Comparison of ENCODE assay signal across 22 mouse cellular contexts in the genomic region with DNA sequence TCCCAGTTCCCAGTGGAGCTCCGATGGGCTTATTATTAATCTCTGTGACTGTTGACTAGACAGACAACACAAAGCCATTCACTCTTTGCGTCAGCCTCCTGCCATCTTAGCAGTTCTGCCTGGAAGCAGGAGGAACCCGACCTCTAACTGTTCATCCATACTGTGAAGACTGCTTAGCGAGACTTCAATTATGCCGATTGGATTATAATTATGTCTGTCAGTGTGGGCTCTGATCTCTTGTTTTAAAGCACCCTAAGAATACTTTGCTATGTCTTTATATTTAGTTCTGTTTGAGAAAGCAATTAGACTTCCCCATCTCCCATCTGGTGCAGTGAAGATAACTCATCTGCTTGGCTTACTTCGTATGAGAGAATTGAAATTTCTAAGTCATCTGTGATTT. TPM values are rescaled to one million over a fixed set of nuclear protein-coding genes. Genes with fewer than 3 reads are reported as not detected.
DNase-seq lines count a peak whose midpoint lies in the region; ATAC-seq lines count a peak whose summit lies in the region.
"Had no signal": no experiment of that assay in that cellular context is flagged by ENCODE, and none has a peak within 500 bp of the region (broad histone marks: within the 10 kb centered on the region; RNA-seq: fewer than 3 reads in every experiment).

No protein-coding gene starts in this region.

- H3K9me3 ChIP-seq in hindbrain, embryonic 14.5 days (ENCODE audit: control insufficient read depth, low read length), result no peaks in the 10 kb centered on the region
- no peaks in the 10 kb centered on the region for H3K9me3 ChIP-seq in hindbrain, embryonic 11.5 days (ENCODE audit: control insufficient read depth, low read length)
- no peaks in the 10 kb centered on the region for H3K9me3 ChIP-seq in neural tube, embryonic 13.5 days
- H3K9me3 ChIP-seq in midbrain, embryonic 13.5 days, result no peaks in the 10 kb centered on the region
- H3K9me3 ChIP-seq: embryonic facial prominence, embryonic 15.5 days; heart, embryonic 12.5 days; kidney, embryonic 15.5 days; lung, embryonic 15.5 days had no signal

- H3K36me3 ChIP-seq in hindbrain, embryonic 14.5 days (replicated peaks; ENCODE audit: control insufficient read depth, insufficient read depth), result peaks cover 15% of the 10 kb centered on the region
- no peaks in the 10 kb centered on the region for H3K36me3 ChIP-seq in hindbrain, embryonic 11.5 days (ENCODE audit: control insufficient read depth, insufficient read depth, low read length)
- H3K36me3 ChIP-seq in neural tube, embryonic 13.5 days, result peaks cover 34% of the 10 kb centered on the region
- peaks cover 15% of the 10 kb centered on the region for H3K36me3 ChIP-seq in midbrain, embryonic 13.5 days
- H3K36me3 ChIP-seq: embryonic facial prominence, embryonic 15.5 days had no signal

- WGBS in hindbrain, embryonic 14.5 days, result 47% methylated on average over 6 of the region's 6 CpGs
- 75% methylated on average over 6 of the region's 6 CpGs for WGBS in hindbrain, embryonic 11.5 days
- 58% methylated on average over 6 of the region's 6 CpGs for WGBS in neural tube, embryonic 13.5 days
- 51% methylated on average over 6 of the region's 6 CpGs for WGBS in midbrain, embryonic 13.5 days

- H3K4me1 ChIP-seq in hindbrain, embryonic 14.5 days (replicated peaks; ENCODE audit: control insufficient read depth, insufficient read depth, low read length), result 0 out of 2 replicates have a peak, but pooled peaks cover 15% of the 10 kb centered on the region
- no peaks in the 10 kb centered on the region for H3K4me1 ChIP-seq in hindbrain, embryonic 11.5 days (replicated peaks; ENCODE audit: control insufficient read depth, insufficient read depth, low read length)
- peaks cover 37% of the 10 kb centered on the region for H3K4me1 ChIP-seq in neural tube, embryonic 13.5 days (replicated peaks)
- peaks cover 30% of the 10 kb centered on the region for H3K4me1 ChIP-seq in midbrain, embryonic 13.5 days (replicated peaks)

- ATAC-seq in hindbrain, embryonic 14.5 days (ENCODE audit: low FRiP score), result no peak
- no peak for ATAC-seq in hindbrain, embryonic 11.5 days (ENCODE audit: low FRiP score)
- ATAC-seq in neural tube, embryonic 13.5 days (ENCODE audit: low read depth), result no peak
- ATAC-seq in midbrain, embryonic 13.5 days, result no peak
- no peak for ATAC-seq in CD4-positive, CD25-positive, alpha-beta regulatory T cell, adult 4 months

- no peak for DNase-seq in hindbrain, embryonic 14.5 days (ENCODE audit: low spot score)
- no peak for DNase-seq in hindbrain, embryonic 11.5 days (ENCODE audit: low spot score)
- DNase-seq in neural tube, embryonic 10.5 days (ENCODE audit: extremely low spot score, low spot score), result no peak
- DNase-seq in urinary bladder, postnatal 14 days (ENCODE audit: low spot score), result no peak
- DNase-seq: adrenal gland, adult 8-10 months; cerebellum, adult 18-20 months; cerebellum, postnatal 25 days; heart, adult 11 months; heart, postnatal 14 days; kidney, postnatal 4 days; lung, postnatal 4 days; thymus, postnatal 25 days had no signal

- H3K4me2 ChIP-seq in hindbrain, embryonic 14.5 days (replicated peaks), result no peak overlapping the region
- no peak overlapping the region for H3K4me2 ChIP-seq in hindbrain, embryonic 11.5 days (replicated peaks; ENCODE audit: low read depth, low read length)
- H3K4me2 ChIP-seq in neural tube, embryonic 13.5 days, result no peak overlapping the region
- H3K4me2 ChIP-seq in midbrain, embryonic 13.5 days (replicated peaks), result no peak overlapping the region
- H3K4me2 ChIP-seq: embryonic facial prominence, embryonic 15.5 days; heart, embryonic 12.5 days; kidney, embryonic 15.5 days; lung, embryonic 15.5 days had no signal

- no peak overlapping the region for H3K9ac ChIP-seq in hindbrain, embryonic 14.5 days
- H3K9ac ChIP-seq in hindbrain, embryonic 11.5 days (ENCODE audit: low read depth, low read length), result no peak overlapping the region
- H3K9ac ChIP-seq in neural tube, embryonic 13.5 days, result no peak overlapping the region
- H3K9ac ChIP-seq in midbrain, embryonic 13.5 days (replicated peaks), result no peak overlapping the region
- H3K9ac ChIP-seq: embryonic facial prominence, embryonic 15.5 days; heart, embryonic 12.5 days; kidney, embryonic 15.5 days; liver, embryonic 14.5 days; lung, embryonic 15.5 days had no signal

- H3K4me3 ChIP-seq in hindbrain, embryonic 14.5 days (replicated peaks; ENCODE audit: low read length), result no peak overlapping the region
- no peak overlapping the region for H3K4me3 ChIP-seq in hindbrain, embryonic 11.5 days (ENCODE audit: low read depth, low read length)
- no peak overlapping the region for H3K4me3 ChIP-seq in neural tube, embryonic 13.5 days
- H3K4me3 ChIP-seq in midbrain, embryonic 13.5 days (replicated peaks), result no peak overlapping the region
- H3K4me3 ChIP-seq: embryonic facial prominence, embryonic 15.5 days; heart, embryonic 12.5 days; kidney, embryonic 15.5 days; lung, embryonic 15.5 days had no signal

- H3K27me3 ChIP-seq in hindbrain, embryonic 14.5 days (ENCODE audit: control insufficient read depth, insufficient read depth, low read length), result no peaks in the 10 kb centered on the region
- no peaks in the 10 kb centered on the region for H3K27me3 ChIP-seq in hindbrain, embryonic 11.5 days (ENCODE audit: control insufficient read depth, insufficient read depth, low read length)
- H3K27me3 ChIP-seq in neural tube, embryonic 13.5 days, result no peaks in the 10 kb centered on the region
- no peaks in the 10 kb centered on the region for H3K27me3 ChIP-seq in midbrain, embryonic 13.5 days
- H3K27me3 ChIP-seq: embryonic facial prominence, embryonic 15.5 days; heart, embryonic 12.5 days; kidney, embryonic 15.5 days; lung, embryonic 15.5 days had no signal

- H3K27ac ChIP-seq in hindbrain, embryonic 14.5 days, result peak overlapping the region; percentile 36; the same call in 1 of the 2 replicates
- H3K27ac ChIP-seq in hindbrain, embryonic 11.5 days (ENCODE audit: low read depth, low read length), result no peak overlapping the region
- peak overlapping the region; percentile 42; the same call in 1 of the 2 replicates for H3K27ac ChIP-seq in neural tube, embryonic 13.5 days (replicated peaks)
- peak overlapping the region; percentile 12; the same call in 1 of the 2 replicates for H3K27ac ChIP-seq in midbrain, embryonic 13.5 days
- H3K27ac ChIP-seq: embryonic facial prominence, embryonic 15.5 days; kidney, embryonic 15.5 days; liver, embryonic 14.5 days; lung, embryonic 15.5 days had no signal

RNA-seq across cellular contexts. Expression of a gene that starts 23.6 kb away (rescaled TPM):
- 24.2 and 25.4 TPM in 2 replicates for polyA plus RNA-seq in hindbrain, embryonic 14.5 days (2014; fragmentation: Nextera tagmentation; extraction: Ambion mirVana)
- 20.2 and 27.5 TPM in 2 replicates for polyA plus RNA-seq in hindbrain, embryonic 11.5 days (2014; fragmentation: Nextera tagmentation; extraction: Ambion mirVana)
- polyA plus RNA-seq in neural tube, embryonic 13.5 days (2015; fragmentation: Nextera tagmentation; extraction: Ambion mirVana), result 19.4 and 20.4 TPM in 2 replicates
- polyA plus RNA-seq in midbrain, embryonic 13.5 days (2015; fragmentation: Nextera tagmentation; extraction: Ambion mirVana), result 14.9 and 18.3 TPM in 2 replicates
- polyA plus RNA-seq in CD4-positive, CD25-positive, alpha-beta regulatory T cell, adult 4 months (2017; shearing (Covaris generic)), result under 1 TPM in 1 of 2 experiments, not detected in 1; 0.09 TPM

RNA-seq across cellular contexts. Expression of a gene that starts 50.8 kb away (rescaled TPM):
- polyA plus RNA-seq in hindbrain, embryonic 14.5 days (2014; fragmentation: Nextera tagmentation; extraction: Ambion mirVana), result 251 and 253 TPM in 2 replicates
- polyA plus RNA-seq in hindbrain, embryonic 11.5 days (2014; fragmentation: Nextera tagmentation; extraction: Ambion mirVana), result 275 and 296 TPM in 2 replicates
- polyA plus RNA-seq in neural tube, embryonic 13.5 days (2015; fragmentation: Nextera tagmentation; extraction: Ambion mirVana), result 242 and 259 TPM in 2 replicates
- 242 and 257 TPM in 2 replicates for polyA plus RNA-seq in midbrain, embryonic 13.5 days (2015; fragmentation: Nextera tagmentation; extraction: Ambion mirVana)
- 100 to 1,000 TPM; 180 to 185 TPM for polyA plus RNA-seq in CD4-positive, CD25-positive, alpha-beta regulatory T cell, adult 4 months (2017; shearing (Covaris generic))

RNA-seq across cellular contexts. Expression of a gene that starts 57.2 kb away (rescaled TPM):
- polyA plus RNA-seq in hindbrain, embryonic 14.5 days (2014; fragmentation: Nextera tagmentation; extraction: Ambion mirVana), result 0.16 and 0.31 TPM in 2 replicates
- not detected in 2 replicates for polyA plus RNA-seq in hindbrain, embryonic 11.5 days (2014; fragmentation: Nextera tagmentation; extraction: Ambion mirVana)
- polyA plus RNA-seq in neural tube, embryonic 13.5 days (2015; fragmentation: Nextera tagmentation; extraction: Ambion mirVana), result not detected in 2 replicates
- not detected in 2 replicates for polyA plus RNA-seq in midbrain, embryonic 13.5 days (2015; fragmentation: Nextera tagmentation; extraction: Ambion mirVana)
- not detected for polyA plus RNA-seq in CD4-positive, CD25-positive, alpha-beta regulatory T cell, adult 4 months (2017; shearing (Covaris generic))
- polyA plus RNA-seq: intestine, embryonic 14.5 days; kidney, embryonic 15.5 days; limb, embryonic 14.5 days had no signal

Comparison
In these comparisons a context has a peak if more than half of its experiments do, and no peak if none do; other contexts are left out.
1. RNA of a gene that starts 23.6 kb away (polyA plus RNA-seq): 24.2 to 25.4 TPM in hindbrain, embryonic 14.5 days, 20.2 to 27.5 TPM in hindbrain, embryonic 11.5 days, 19.4 to 20.4 TPM in neural tube, embryonic 13.5 days and 14.9 to 18.3 TPM in midbrain, embryonic 13.5 days; 0.09 TPM in CD4-positive, CD25-positive, alpha-beta regulatory T cell, adult 4 months; every median in the first group is over 10 times any median in the second.